Mouse (Mus musculus) kidney, adult 2 months (tissue): ENCODE measurements around the gene Rarb.

Experiments
- CTCF ChIP-seq: fragments of 200-500 bp; conservative IDR thresholded peaks from 2 replicates; pipeline ENCODE4 v1.5.1; 2011; ENCODE audit warnings: low read depth, mild to moderate bottlenecking, control low read depth, low read length, moderate library complexity, mixed read lengths; ENCODE audit not compliant: insufficient read depth, insufficient read length
- POLR2A ChIP-seq: fragments of 200-500 bp; IDR thresholded peaks from one replicate; pipeline ENCODE4 v1.6.1; 2011; ENCODE audit warnings: low read depth, low read length, control low read depth

GRCm38 (mm10) chr14:16806155-16806554, 12.8 kb downstream of the Rarb start:
- TF ChIP-seq CTCF (no peak), POLR2A (no peak)
